Mouse (Mus musculus): ENCODE results near the gene Agpat3.

GRCm38 (mm10) chr10:78323214-78323880 lies 28.9 kb downstream of the Agpat3 start:
- TF ChIP-seq CTCF (IDR thresholded peaks at IDR 0.05; ENCODE audit: extremely low read depth, insufficient read length, insufficient replicate concordance, low read depth, low read length) (no peak), POLR2A (IDR thresholded peaks at IDR 0.05; ENCODE audit: low read depth, low read length) (no peak)

Measured in small intestine, adult 2 months (tissue).